Mouse (Mus musculus) liver, adult 2 months (tissue): ENCODE measurements at regions not wholly inside any gene's neighbourhood (a gene's known extent, or its start where the extent isn't known, plus 50 kb on each side); places are given as distances from the start of the nearest gene placed in this dataset.

Experiments used
- DNase-seq: peaks from one replicate; pipeline ENCODE4 v3.0.0-alpha.2; 2011; ENCODE audit warnings: low read depth, low spot score; ENCODE audit errors: extremely low read depth
- H3K27ac ChIP-seq: fragments of 200-500 bp; replicated peaks from 2 replicates; pipeline ENCODE4 v1.5.1; 2012; ENCODE audit warnings: low read depth, mild to moderate bottlenecking, control low read depth, inconsistent platforms, low read length; ENCODE audit not compliant: insufficient read depth
- H3K27me3 ChIP-seq: fragments of 200-500 bp; 2 replicates; pipeline ENCODE4 v1.6.1; 2012; ENCODE audit warnings: mild to moderate bottlenecking, moderate library complexity, low read length, inconsistent platforms; ENCODE audit not compliant: control insufficient read depth, insufficient read depth
- H3K36me3 ChIP-seq: fragments of 200-500 bp; 2 replicates; pipeline ENCODE4 v1.6.1; 2012; ENCODE audit warnings: low read length, inconsistent platforms; ENCODE audit not compliant: control insufficient read depth, insufficient read depth
- H3K4me1 ChIP-seq: fragments of 200-500 bp; 2 replicates; pipeline ENCODE4 v1.6.1; 2011; ENCODE audit warnings: low read length; ENCODE audit not compliant: control insufficient read depth, insufficient read depth
- H3K4me3 ChIP-seq: fragments of 200-500 bp; 2 replicates; pipeline ENCODE4 v1.5.1; 2011; ENCODE audit warnings: low read depth, mild to moderate bottlenecking, control low read depth, low read length, moderate library complexity; ENCODE audit not compliant: insufficient read depth
- H3K79me2 ChIP-seq: fragments of 200-500 bp; 2 replicates; pipeline ENCODE4 v1.6.1; 2012; ENCODE audit warnings: inconsistent platforms, mild to moderate bottlenecking, low read length, moderate library complexity; ENCODE audit not compliant: control insufficient read depth, insufficient read depth
- H3K9ac ChIP-seq: fragments of 200-500 bp; 2 replicates; pipeline ENCODE4 v1.6.1; 2012; ENCODE audit warnings: low read depth, mild to moderate bottlenecking, control low read depth, inconsistent platforms, low read length
- CTCF ChIP-seq: fragments of 200-500 bp; IDR thresholded peaks from 2 replicates; pipeline ENCODE4 v1.5.1; 2011; ENCODE audit warnings: low read depth, low read length, control low read depth
- POLR2A ChIP-seq: fragments of 200-500 bp; IDR thresholded peaks from 2 replicates; pipeline ENCODE4 v1.6.1; 2011; ENCODE audit warnings: low read length, control low read depth; ENCODE audit not compliant: insufficient read depth; ENCODE audit errors: extremely low read depth
- WGBS: fragments of 180-500 bp; shearing (Covaris S2); methylation state at CpG from one replicate; pipeline ENCODE4 v1.1.7; 2018; 5-methylcytosine and 5-hydroxymethylcytosine counted together

DNA sequence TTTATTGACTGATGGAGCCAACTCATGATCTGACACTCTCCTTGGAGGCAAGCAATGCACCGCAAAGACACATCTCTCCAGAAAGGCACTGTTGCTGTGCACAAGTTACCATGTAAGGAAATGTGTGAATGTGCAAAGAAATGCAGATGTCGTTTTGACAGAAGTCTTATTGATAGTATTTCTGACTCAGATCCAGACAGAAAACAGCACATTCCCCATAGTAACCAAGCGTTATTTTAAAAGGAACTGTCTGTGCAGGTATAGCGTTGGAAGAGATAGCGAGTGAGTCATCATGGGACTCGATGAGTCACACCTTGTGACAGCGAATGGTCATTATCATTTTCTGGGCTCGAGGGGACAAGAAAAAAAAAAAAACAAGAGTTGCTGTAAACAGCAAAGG is 52.9 kb upstream of the Lifr start:
- 89% methylated on average over 8 of the region's 8 CpGs for WGBS
- H3K27me3 ChIP-seq, result no peaks in the 10 kb centered on the region
- H3K79me2 ChIP-seq, result no peaks in the 10 kb centered on the region
- no peaks in the 10 kb centered on the region for H3K36me3 ChIP-seq
- no peak overlapping the region for H3K9ac ChIP-seq
- TF ChIP-seq CTCF, result no peak
- TF ChIP-seq POLR2A, result no peak
- DNase-seq, result no peak
- no peak overlapping the region for H3K27ac ChIP-seq
- H3K4me3 ChIP-seq, result no peak overlapping the region
- peaks cover 1% of the 10 kb centered on the region; the same call in 1 of the 2 replicates for H3K4me1 ChIP-seq

- Histone ChIP-seq H3K9ac (no peak overlapping the region), H3K36me3 (no peaks in the 10 kb centered on the region), H3K27me3 (no peaks in the 10 kb centered on the region), H3K4me3 (no peak overlapping the region), H3K79me2 (no peaks in the 10 kb centered on the region), H3K4me1 (peaks cover 1% of the 10 kb centered on the region; the same call in 1 of the 2 replicates), H3K27ac (no peak overlapping the region)
- peak; percentile 22 for DNase-seq
- WGBS, result 25% methylated on average over 5 of the region's 5 CpGs
- TF ChIP-seq CTCF, result peak; percentile 41
- TF ChIP-seq POLR2A, result no peak
These were observed 51.3 kb upstream of the Lifr start for GRCm38 (mm10) chr15:7039119-7039518.

- Histone ChIP-seq H3K9ac (no peak overlapping the region), H3K36me3 (no peaks in the 10 kb centered on the region), H3K27ac (no peak overlapping the region), H3K4me1 (peaks cover 5% of the 10 kb centered on the region; the same call in 1 of the 2 replicates), H3K27me3 (no peaks in the 10 kb centered on the region), H3K79me2 (no peaks in the 10 kb centered on the region), H3K4me3 (no peak overlapping the region)
- no peak for TF ChIP-seq POLR2A
- TF ChIP-seq CTCF, result no peak
- DNase-seq, result no peak
- WGBS, result 84% methylated on average over 4 of the region's 4 CpGs
These were observed 50.6 kb upstream of the Lifr start for GRCm38 (mm10) chr15:7039825-7040224.
